Mouse (Mus musculus) limb, embryonic 14.5 days (tissue): ENCODE measurements around the gene Tnxb. TPM values are rescaled to one million over a fixed set of nuclear protein-coding genes. Genes with fewer than 3 reads are reported as not detected.

Experiments
- ATAC-seq: fragments of 200-750 bp; cut with Nextera tagmentation; 2 replicates; pipeline ENCODE4 v1.8.0; 2017; ENCODE audit warnings: low read depth, moderate number of reproducible peaks, moderate TSS enrichment; ENCODE audit not compliant: low FRiP score
- DNase-seq: peaks from one replicate; pipeline ENCODE4 v3.0.0-alpha.2; 2015; ENCODE audit warnings: low spot score
- H3K27ac ChIP-seq: fragments of 300-500 bp; sonication (generic); replicated peaks from 2 replicates; pipeline ENCODE4 v1.5.1; 2014; ENCODE audit warnings: low read depth, mild to moderate bottlenecking, low read length, moderate library complexity, mixed read lengths
- H3K27me3 ChIP-seq: fragments of 300-500 bp; sonication (generic); 2 replicates; pipeline ENCODE4 v1.6.1; 2014; ENCODE audit warnings: low read length, mixed read lengths; ENCODE audit not compliant: control insufficient read depth, insufficient read depth
- H3K36me3 ChIP-seq: fragments of 300-500 bp; sonication (generic); 2 replicates; pipeline ENCODE4 v1.6.1; 2014; ENCODE audit warnings: mild to moderate bottlenecking, low read length, moderate library complexity, mixed read lengths; ENCODE audit not compliant: control insufficient read depth, insufficient read depth
- H3K4me1 ChIP-seq: fragments of 300-500 bp; sonication (generic); 2 replicates; pipeline ENCODE4 v1.6.1; 2014; ENCODE audit warnings: antibody characterized with exemption, low read length, mixed read lengths; ENCODE audit not compliant: control insufficient read depth, insufficient read depth
- H3K4me2 ChIP-seq: fragments of 300-500 bp; sonication (generic); replicated peaks from 2 replicates; pipeline ENCODE4 v1.6.1; 2014; ENCODE audit warnings: low read depth, mild to moderate bottlenecking, low read length, moderate library complexity; ENCODE audit not compliant: severe bottlenecking
- H3K4me3 ChIP-seq: fragments of 300-500 bp; sonication (generic); replicated peaks from 2 replicates; pipeline ENCODE4 v1.5.1; 2014; ENCODE audit warnings: low read length
- H3K9ac ChIP-seq: fragments of 300-500 bp; sonication (generic); 2 replicates; pipeline ENCODE4 v1.6.1; 2014; ENCODE audit warnings: mild to moderate bottlenecking, low read depth, low read length, moderate library complexity; ENCODE audit not compliant: severe bottlenecking
- H3K9me3 ChIP-seq: fragments of 300-500 bp; sonication (generic); 2 replicates; pipeline ENCODE4 v1.6.1; 2016; ENCODE audit warnings: low read length; ENCODE audit not compliant: control insufficient read depth
- POLR2A ChIP-seq: fragments of 200-500 bp; IDR thresholded peaks from 2 replicates; pipeline ENCODE4 v1.8.0; 2012; ENCODE audit warnings: inconsistent platforms, mild to moderate bottlenecking, moderate library complexity, borderline replicate concordance; ENCODE audit not compliant: insufficient read depth, insufficient read length; ENCODE audit errors: extremely low read depth
- WGBS: fragments of 180-500 bp; shearing (Covaris S2); extraction: QIAGEN DNeasy Blood & Tissue Kit; methylation state at CpG from one replicate; pipeline ENCODE4 v1.1.7; 2014; 5-methylcytosine and 5-hydroxymethylcytosine counted together
- polyA plus RNA-seq, 2 experiments: library from polyadenylated mRNA; depleted of rRNA in 1 of 2; stranded (reverse) in 1 of 2; unstranded in 1 of 2; fragments of >200 nt; fragmentation: Nextera tagmentation in 1 of 2; extraction: Ambion mirVana in 1 of 2; gene quantifications; 2 replicates each; pipeline versions ENCODE4 v1.2.1 to v1.2.3; 2012 to 2014

Tnxb gene
- polyA plus RNA-seq, 2 experiments = 2.0 to 4.5 TPM

- H3K27ac ChIP-seq = no peak overlapping the region
- no peaks in the 10 kb centered on the region for H3K36me3 ChIP-seq
- H3K4me3 ChIP-seq = no peak overlapping the region
- no peak overlapping the region for H3K9ac ChIP-seq
- DNase-seq (no peak), ATAC-seq (no peak)
- peaks cover 12% of the 10 kb centered on the region for H3K4me1 ChIP-seq
- H3K4me2 ChIP-seq = no peak overlapping the region
- whole genome bisulfite sequencing = 60% methylated on average over 3 of the region's 3 CpGs
- no peaks in the 10 kb centered on the region for H3K9me3 ChIP-seq
- H3K27me3 ChIP-seq = peaks cover 5% of the 10 kb centered on the region
- TF ChIP-seq POLR2A = no peak
Observed at GRCm38 (mm10) chr17:34637459-34637858, 32.9 kb upstream of the Tnxb start.

GRCm38 (mm10) chr17:34639461-34640255 is 30.7 kb upstream of the Tnxb start:
- Histone ChIP-seq H3K4me3 (no peak overlapping the region), H3K36me3 (no peaks in the 10 kb centered on the region), H3K9me3 (no peaks in the 10 kb centered on the region), H3K27ac (no peak overlapping the region), H3K4me1 (peaks cover 12% of the 10 kb centered on the region), H3K27me3 (no peaks in the 10 kb centered on the region), H3K4me2 (no peak overlapping the region), H3K9ac (no peak overlapping the region)
- DNase-seq (no peak), ATAC-seq (no peak)
- TF ChIP-seq POLR2A = no peak
- 83% methylated on average over 7 of the region's 7 CpGs for WGBS

GRCm38 (mm10) chr17:34640778-34641601 is 29.3 kb upstream of the Tnxb start:
- H3K4me1 ChIP-seq = peaks cover 17% of the 10 kb centered on the region
- H3K4me2 ChIP-seq = 0 out of 2 replicates have a peak overlapping the region, but pooled peaks have one; percentile 3
- no peaks in the 10 kb centered on the region for H3K9me3 ChIP-seq
- peak; percentile 43 for DNase-seq
- H3K9ac ChIP-seq = no peak overlapping the region
- no peaks in the 10 kb centered on the region for H3K27me3 ChIP-seq
- ATAC-seq = peak; percentile 30
- no peak overlapping the region for H3K4me3 ChIP-seq
- TF ChIP-seq POLR2A = no peak; the same call in 1 of the 2 replicates
- H3K36me3 ChIP-seq = peaks cover 5% of the 10 kb centered on the region; the same call in 1 of the 2 replicates
- WGBS = 16% methylated on average over 11 of the region's 11 CpGs
- H3K27ac ChIP-seq = peak overlapping the region; percentile 71

- ATAC-seq (no peak), DNase-seq (no peak)
- 57% methylated on average over 3 of the region's 3 CpGs for WGBS
- peaks cover 5% of the 10 kb centered on the region; the same call in 1 of the 2 replicates for H3K36me3 ChIP-seq
- no peak overlapping the region for H3K4me2 ChIP-seq
- peaks cover 17% of the 10 kb centered on the region for H3K4me1 ChIP-seq
- TF ChIP-seq POLR2A = no peak
- H3K4me3 ChIP-seq = no peak overlapping the region
- H3K27me3 ChIP-seq = no peaks in the 10 kb centered on the region
- H3K9ac ChIP-seq = no peak overlapping the region
- no peaks in the 10 kb centered on the region for H3K9me3 ChIP-seq
- no peak overlapping the region for H3K27ac ChIP-seq
Observed at GRCm38 (mm10) chr17:34641945-34642344, 28.4 kb upstream of the Tnxb start.

- no peak for DNase-seq
- WGBS = 91% methylated on average over 4 of the region's 4 CpGs
- Histone ChIP-seq H3K27me3 (no peaks in the 10 kb centered on the region), H3K9ac (no peak overlapping the region), H3K36me3 (peaks cover 6% of the 10 kb centered on the region; the same call in 1 of the 2 replicates), H3K4me1 (peaks cover 24% of the 10 kb centered on the region), H3K4me2 (no peak overlapping the region), H3K9me3 (no peaks in the 10 kb centered on the region), H3K4me3 (no peak overlapping the region), H3K27ac (no peak overlapping the region)
- no peak for TF ChIP-seq POLR2A
- ATAC-seq = no peak
Observed at GRCm38 (mm10) chr17:34643379-34643778, 27.0 kb upstream of the Tnxb start.
